Mouse (Mus musculus) stomach, embryonic 14.5 days (tissue): ENCODE measurements at regions not wholly inside any gene's neighbourhood (a gene's known extent, or its start where the extent isn't known, plus 50 kb on each side); places are given as distances from the start of the nearest gene placed in this dataset.
"Not testable (repeated sequence)": the region's sequence is repeated elsewhere in the genome, so short reads cannot be mapped to it uniquely, and the experiment has no call there.

Source experiments
- ATAC-seq: fragments of 200-750 bp; cut with Nextera tagmentation; 2 replicates; pipeline ENCODE4 v1.8.0; 2017; ENCODE audit warnings: low read depth, moderate TSS enrichment; ENCODE audit not compliant: insufficient number of reproducible peaks, insufficient read depth, low FRiP score
- H3K27ac ChIP-seq: fragments of 300-500 bp; sonication (generic); 2 replicates; pipeline ENCODE4 v1.5.1; 2014; ENCODE audit warnings: mild to moderate bottlenecking, low read length, moderate library complexity, mixed read lengths
- H3K27me3 ChIP-seq: fragments of 300-500 bp; sonication (generic); 2 replicates; pipeline ENCODE4 v1.6.1; 2014; ENCODE audit warnings: low read length, control low read depth, mixed read lengths; ENCODE audit not compliant: control insufficient read depth, insufficient read depth
- H3K36me3 ChIP-seq: fragments of 300-500 bp; sonication (generic); 2 replicates; pipeline ENCODE4 v1.6.1; 2014; ENCODE audit warnings: mild to moderate bottlenecking, control low read depth, low read length, moderate library complexity, mixed read lengths; ENCODE audit not compliant: control insufficient read depth, insufficient read depth
- H3K4me1 ChIP-seq: fragments of 300-500 bp; sonication (generic); 2 replicates; pipeline ENCODE4 v1.6.1; 2014; ENCODE audit warnings: low read length, control low read depth, mixed read lengths; ENCODE audit not compliant: control insufficient read depth, insufficient read depth
- H3K4me2 ChIP-seq: fragments of 300-500 bp; sonication (generic); replicated peaks from 2 replicates; pipeline ENCODE4 v1.6.1; 2014; ENCODE audit warnings: low read depth, low read length, control low read depth
- H3K4me3 ChIP-seq: fragments of 300-500 bp; sonication (generic); 2 replicates; pipeline ENCODE4 v1.5.1; 2014; ENCODE audit warnings: low read depth, low read length, control low read depth
- H3K9ac ChIP-seq: fragments of 300-500 bp; sonication (generic); replicated peaks from 2 replicates; pipeline ENCODE4 v1.6.1; 2014; ENCODE audit warnings: low read depth, mild to moderate bottlenecking, control low read depth, low read length, moderate library complexity, mixed read lengths
- H3K9me3 ChIP-seq: fragments of 300-500 bp; sonication (generic); 2 replicates; pipeline ENCODE4 v1.6.1; 2016; ENCODE audit warnings: low read depth, low read length, control low read depth; ENCODE audit not compliant: control insufficient read depth
- whole genome bisulfite sequencing: fragments of 180-500 bp; shearing (Covaris S2); extraction: QIAGEN DNeasy Blood & Tissue Kit; methylation state at CpG from one replicate; pipeline ENCODE4 v1.1.7; 2014; 5-methylcytosine and 5-hydroxymethylcytosine counted together

- Histone ChIP-seq H3K4me2 (no peak overlapping the region), H3K4me1 (no peaks in the 10 kb centered on the region), H3K27me3 (no peaks in the 10 kb centered on the region), H3K27ac (no peak overlapping the region), H3K9me3 (no peaks in the 10 kb centered on the region), H3K9ac (no peak overlapping the region), H3K4me3 (no peak overlapping the region), H3K36me3 (no peaks in the 10 kb centered on the region)
- 70% methylated on average over 7 of the region's 7 CpGs for WGBS
- no peak for ATAC-seq
Observed at GRCm38 (mm10) chr11:52460190-52460780, 64.1 kb downstream of the 9530068E07Rik start.

DNA sequence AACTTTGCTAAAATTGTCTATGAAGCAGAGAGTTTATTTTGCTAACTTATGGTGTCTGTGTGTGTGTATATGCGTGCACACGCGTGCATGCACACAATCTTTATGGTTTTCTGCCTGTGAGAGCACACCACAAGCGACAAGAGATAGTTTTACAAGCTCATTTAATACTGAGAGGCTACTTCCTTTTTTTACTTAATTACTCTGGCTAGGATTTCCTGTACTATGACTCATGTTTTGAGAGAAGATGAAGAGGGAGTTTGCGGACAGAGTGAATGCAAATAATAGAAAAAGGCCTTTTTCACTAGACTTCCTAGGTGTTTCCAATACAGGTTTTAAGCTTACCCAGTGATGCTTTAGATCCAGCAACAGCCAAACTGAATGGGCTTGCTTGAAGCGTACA lies 74.9 kb downstream of the 9530068E07Rik start:
- ATAC-seq, H3K4me3 ChIP-seq, H3K27ac ChIP-seq, H3K9me3 ChIP-seq, H3K9ac ChIP-seq, H3K27me3 ChIP-seq, H3K36me3 ChIP-seq, H3K4me2 ChIP-seq, H3K4me1 ChIP-seq: not testable (repeated sequence)
- 80% methylated on average over 6 of the region's 6 CpGs for WGBS

- H3K9me3 ChIP-seq, H3K36me3 ChIP-seq, H3K27me3 ChIP-seq, H3K4me1 ChIP-seq, ATAC-seq, H3K4me2 ChIP-seq, H3K4me3 ChIP-seq, H3K9ac ChIP-seq, H3K27ac ChIP-seq: not testable (repeated sequence)
- WGBS, result 59% methylated on average over 10 of the region's 10 CpGs
Observed at GRCm38 (mm10) chr11:52480111-52480510, 83.9 kb downstream of the 9530068E07Rik start.

DNA sequence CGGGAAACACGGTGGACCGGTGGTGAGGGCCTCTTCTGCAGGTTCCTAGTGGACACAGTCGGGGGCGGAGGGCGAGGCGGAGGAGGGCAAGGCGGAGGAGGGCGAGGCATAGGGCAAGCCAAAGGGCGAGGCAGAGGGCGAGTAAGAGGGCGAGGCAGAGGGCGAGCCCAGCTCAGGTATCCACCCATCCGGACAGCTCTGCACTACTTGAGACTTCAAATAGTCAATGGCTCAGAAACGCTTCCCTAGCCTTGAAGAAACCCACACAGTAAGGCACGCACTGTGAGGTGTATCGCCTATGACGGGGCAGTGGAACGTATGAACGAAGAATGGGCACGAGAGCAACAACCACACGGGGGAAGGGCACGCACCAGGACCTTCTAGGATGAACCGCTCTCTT lies 84.5 kb downstream of the 9530068E07Rik start:
- H3K36me3 ChIP-seq, ATAC-seq, H3K27me3 ChIP-seq, H3K4me3 ChIP-seq, H3K4me1 ChIP-seq, H3K4me2 ChIP-seq, H3K27ac ChIP-seq, H3K9me3 ChIP-seq, H3K9ac ChIP-seq: not testable (repeated sequence)
- 81% methylated on average over 24 of the region's 24 CpGs for WGBS

- ATAC-seq, H3K4me3 ChIP-seq, H3K27ac ChIP-seq, H3K9me3 ChIP-seq, H3K27me3 ChIP-seq, H3K4me2 ChIP-seq, H3K9ac ChIP-seq, H3K36me3 ChIP-seq, H3K4me1 ChIP-seq: not testable (repeated sequence)
- 90% methylated on average over 5 of the region's 8 CpGs for WGBS
Observed at GRCm38 (mm10) chr11:52483534-52483933, 87.3 kb downstream of the 9530068E07Rik start.

DNA sequence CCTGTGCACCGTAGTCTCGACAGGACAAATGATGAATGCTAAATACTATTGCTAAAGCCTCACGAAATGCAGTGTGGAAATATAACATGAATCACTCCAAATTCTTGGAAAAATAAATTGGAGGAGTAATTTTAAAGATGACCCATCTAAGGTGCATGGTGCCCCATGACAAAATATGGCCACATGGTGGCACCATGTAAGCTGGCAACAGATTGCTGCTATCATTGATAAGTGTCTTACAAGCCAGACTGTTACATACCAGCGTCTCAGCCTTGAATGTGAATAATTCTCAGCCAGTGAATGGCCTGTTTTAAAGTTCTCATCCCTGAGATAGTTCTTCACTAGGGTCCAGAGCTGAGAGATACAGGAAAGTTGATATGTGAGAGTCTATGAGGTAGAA lies 92.3 kb downstream of the 9530068E07Rik start:
- H3K9me3 ChIP-seq, H3K36me3 ChIP-seq, H3K4me3 ChIP-seq, ATAC-seq, H3K27ac ChIP-seq, H3K27me3 ChIP-seq, H3K9ac ChIP-seq, H3K4me2 ChIP-seq, H3K4me1 ChIP-seq: not testable (repeated sequence)
- WGBS, result 61% methylated on average over 4 of the region's 4 CpGs

DNA sequence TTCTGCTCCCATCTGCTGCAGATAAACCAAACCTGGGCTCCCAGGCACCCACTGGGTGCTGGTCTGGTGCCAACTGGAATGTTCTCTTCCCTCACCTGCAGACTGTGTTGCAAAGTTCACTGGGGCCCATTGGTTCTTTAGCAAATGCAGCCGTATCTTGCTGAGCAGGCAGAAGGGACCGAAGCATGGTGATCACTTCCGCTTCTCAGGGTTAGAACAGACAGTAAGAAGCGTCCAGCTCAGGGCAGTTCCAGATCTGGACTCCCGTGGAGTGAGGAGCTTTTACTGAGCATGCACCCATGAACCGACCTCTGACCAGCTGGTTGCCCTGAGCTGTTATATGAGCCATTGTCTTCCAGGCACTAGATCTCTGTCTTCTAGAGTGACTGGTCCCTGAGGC lies 97.1 kb downstream of the 9530068E07Rik start:
- H3K4me1 ChIP-seq, result no peaks in the 10 kb centered on the region
- no peak overlapping the region for H3K4me3 ChIP-seq
- no peak for ATAC-seq
- H3K27ac ChIP-seq, result no peak overlapping the region
- no peaks in the 10 kb centered on the region; the same call in 1 of the 2 replicates for H3K9me3 ChIP-seq
- H3K27me3 ChIP-seq, result no peaks in the 10 kb centered on the region
- WGBS, result 79% methylated on average over 6 of the region's 6 CpGs
- H3K4me2 ChIP-seq, result no peak overlapping the region
- H3K36me3 ChIP-seq, result no peaks in the 10 kb centered on the region
- H3K9ac ChIP-seq, result no peak overlapping the region

DNA sequence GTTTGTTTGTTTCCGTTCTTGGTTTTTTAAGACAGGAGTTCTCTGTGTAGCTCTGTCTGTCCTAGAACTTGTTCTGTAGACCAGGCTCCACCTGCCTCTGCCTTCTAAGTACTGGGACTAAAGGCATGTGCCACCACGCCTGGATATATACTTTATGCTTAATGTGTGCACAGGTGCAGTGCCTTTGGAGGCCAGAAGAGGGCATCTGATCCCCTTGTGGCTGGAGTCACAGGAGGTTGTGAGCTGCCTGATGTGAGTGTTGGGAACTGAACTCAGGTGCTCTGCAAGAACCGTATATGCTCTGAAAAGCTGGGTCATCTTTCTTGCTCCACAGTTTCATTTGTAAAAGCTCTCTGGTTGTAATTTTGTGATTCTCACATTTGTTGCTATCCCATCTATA lies 100.7 kb downstream of the 9530068E07Rik start:
- no peak overlapping the region for H3K4me3 ChIP-seq
- no peaks in the 10 kb centered on the region; the same call in 1 of the 2 replicates for H3K9me3 ChIP-seq
- H3K27me3 ChIP-seq, result no peaks in the 10 kb centered on the region
- no peak overlapping the region for H3K4me2 ChIP-seq
- no peak overlapping the region for H3K9ac ChIP-seq
- no peak overlapping the region for H3K27ac ChIP-seq
- H3K4me1 ChIP-seq, result no peaks in the 10 kb centered on the region
- ATAC-seq, result no peak
- WGBS, result 91% methylated on average over 3 of the region's 3 CpGs
- no peaks in the 10 kb centered on the region for H3K36me3 ChIP-seq

- Histone ChIP-seq H3K9me3 (no peaks in the 10 kb centered on the region), H3K27ac (peak overlapping the region; percentile 76; the same call in 1 of the 2 replicates), H3K4me2 (no peak overlapping the region), H3K4me1 (peaks cover 3% of the 10 kb centered on the region; the same call in 1 of the 2 replicates), H3K27me3 (no peaks in the 10 kb centered on the region), H3K4me3 (no peak overlapping the region), H3K9ac (no peak overlapping the region), H3K36me3 (no peaks in the 10 kb centered on the region)
- 6% methylated on average over 10 of the region's 10 CpGs for WGBS
- ATAC-seq, result peak; percentile 49; the same call in 1 of the 2 replicates
Observed at GRCm38 (mm10) chr11:52502759-52503365, 106.6 kb downstream of the 9530068E07Rik start.
